Mouse (Mus musculus) embryo, embryonic 9.5 days (tissue): ENCODE measurements at regions not wholly inside any gene's neighbourhood (a gene's known extent, or its start where the extent isn't known, plus 50 kb on each side); places are given as distances from the start of the nearest gene placed in this dataset.

Source experiments
- DNase-seq: peaks from one replicate; pipeline ENCODE4 v3.0.0-alpha.2; 2017; ENCODE audit errors: extremely low spot score

- no peak for DNase-seq
These were observed 1006.2 kb upstream of the Cdh20 start for GRCm38 (mm10) chr1:103762044-103762663.

DNA sequence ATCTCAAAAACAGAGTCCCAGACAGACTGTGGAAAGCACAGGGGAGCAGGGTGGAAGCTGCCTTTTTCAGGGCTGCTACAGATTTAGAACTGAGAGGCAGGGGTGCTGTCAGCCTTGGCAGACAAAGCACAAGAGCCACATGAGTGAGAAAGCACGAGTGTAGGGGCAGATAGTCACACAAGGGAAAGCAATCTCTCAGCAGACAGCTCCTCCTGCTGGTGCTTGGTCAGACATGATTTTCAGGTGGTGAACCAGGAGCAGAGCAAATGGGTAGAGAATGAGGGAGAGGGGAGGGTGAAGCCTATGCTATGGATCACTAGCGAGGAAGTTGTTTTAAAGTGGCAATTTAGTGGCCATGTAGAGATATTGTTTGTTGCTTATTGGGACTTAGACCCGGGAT, 1005.6 kb upstream of the Cdh20 start:
- DNase-seq, result peak; percentile 2

DNA sequence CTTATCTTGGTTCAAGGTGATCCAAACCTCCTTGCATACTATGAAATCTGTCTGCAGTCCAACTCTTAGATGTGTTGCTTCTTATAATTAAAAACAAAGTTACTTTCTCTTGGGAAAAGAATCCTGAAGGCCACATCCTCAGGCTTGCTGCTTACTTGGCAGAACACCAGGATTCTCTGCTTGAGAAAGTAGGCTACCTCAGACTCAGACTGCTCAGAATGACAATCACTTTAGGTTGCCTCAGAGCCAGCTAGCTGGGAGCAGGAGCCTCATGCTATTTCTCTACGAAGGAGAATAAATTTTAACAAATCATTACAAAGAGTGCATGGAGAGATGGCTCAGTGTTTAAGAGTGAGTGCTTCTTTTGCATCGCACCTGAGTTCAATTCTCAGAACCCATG, 1001.0 kb upstream of the Cdh20 start:
- DNase-seq, result no peak

- no peak for DNase-seq
These were observed 983.6 kb upstream of the Cdh20 start for GRCm38 (mm10) chr1:103784692-103785091.

DNA sequence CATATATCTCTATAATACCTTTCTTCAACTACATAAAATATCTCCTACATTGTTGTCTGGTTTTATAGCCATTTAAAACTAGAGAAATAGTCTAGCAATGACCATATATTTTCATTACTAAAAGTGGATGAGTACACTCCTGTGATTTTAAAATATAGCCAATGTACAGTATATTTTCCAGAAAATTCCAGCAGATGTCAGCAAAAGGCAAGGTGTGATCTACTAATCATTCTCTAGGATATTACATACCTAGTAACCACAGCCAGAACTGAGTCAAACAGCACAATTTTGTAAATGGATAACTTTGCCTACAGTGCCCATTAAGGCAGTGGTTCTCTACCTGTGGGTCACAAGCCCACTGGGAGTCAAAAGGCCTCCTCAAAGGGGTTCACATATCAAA, 972.0 kb upstream of the Cdh20 start:
- DNase-seq, result no peak

GRCm38 (mm10) chr1:103799343-103799742, 969.0 kb upstream of the Cdh20 start:
- DNase-seq, result peak; percentile 29

GRCm38 (mm10) chr1:103817946-103818345, 950.4 kb upstream of the Cdh20 start:
- no peak for DNase-seq
